Mouse (Mus musculus): Measurements from ENCODE around the gene Bcam. TPM values are rescaled to one million over a fixed set of nuclear protein-coding genes. Genes with fewer than 3 reads are reported as not detected.

Bcam gene
- polyA plus RNA-seq, 1 experiment from 2014 or later: 7.2 TPM

GRCm38 (mm10) chr7:19751070-19751383 is 19.8 kb downstream of the Bcam start:
- H3K4me1 ChIP-seq (replicated peaks): peaks cover 55% of the 10 kb centered on the region
- 23% methylated on average over 4 of the region's 4 CpGs for WGBS (ENCODE audit: insufficient replicate concordance)
- 0 out of 2 replicates have a peak overlapping the region, but pooled peaks have one; percentile 73 for H3K4me3 ChIP-seq (replicated peaks)
- no peaks in the 10 kb centered on the region for H3K27me3 ChIP-seq
- H3K9ac ChIP-seq: 0 out of 2 replicates have a peak overlapping the region, but pooled peaks have one; percentile 27
- H3K4me2 ChIP-seq: peak overlapping the region; percentile 98; the same call in 1 of the 2 replicates
- H3K27ac ChIP-seq: no peak overlapping the region
- H3K9me3 ChIP-seq (replicated peaks): no peaks in the 10 kb centered on the region
- DNase-seq: no peak
- ATAC-seq (ENCODE audit: low read depth): no peak
- no peaks in the 10 kb centered on the region for H3K36me3 ChIP-seq

- H3K4me1 ChIP-seq (replicated peaks): peaks cover 55% of the 10 kb centered on the region
- ATAC-seq (ENCODE audit: low read depth): peak; percentile 73
- H3K9ac ChIP-seq: peak within 1 kb of the TSS; percentile 83
- no peaks in the 10 kb centered on the region for H3K9me3 ChIP-seq (replicated peaks)
- no peaks in the 10 kb centered on the region for H3K36me3 ChIP-seq
- H3K4me3 ChIP-seq (replicated peaks): peak within 1 kb of the TSS; percentile 73
- peak; percentile 80 for DNase-seq
- H3K27ac ChIP-seq: peak within 1 kb of the TSS; percentile 76
- 15% methylated on average over 19 of the region's 19 CpGs for WGBS (ENCODE audit: insufficient replicate concordance)
- no peaks in the 10 kb centered on the region for H3K27me3 ChIP-seq
- peak within 1 kb of the TSS; percentile 98 for H3K4me2 ChIP-seq
These were observed 20.4 kb downstream of the Bcam start, which contains the start of gene Nectin2 for GRCm38 (mm10) chr7:19750217-19751069. Gene Nectin2 (minus strand): TSS chr7:19750483.

- peak; percentile 91 for ATAC-seq (ENCODE audit: low read depth)
- H3K4me2 ChIP-seq: peak overlapping the region; percentile 98
- no peaks in the 10 kb centered on the region for H3K27me3 ChIP-seq
- H3K4me1 ChIP-seq (replicated peaks): peaks cover 64% of the 10 kb centered on the region
- H3K36me3 ChIP-seq: no peaks in the 10 kb centered on the region
- DNase-seq: peak; percentile 94
- H3K27ac ChIP-seq: peak overlapping the region; percentile 76
- H3K9ac ChIP-seq: peak overlapping the region; percentile 83
- H3K4me3 ChIP-seq (replicated peaks): peak overlapping the region; percentile 73
- H3K9me3 ChIP-seq (replicated peaks): no peaks in the 10 kb centered on the region
- under 1% methylated on average over 46 of the region's 46 CpGs for WGBS (ENCODE audit: insufficient replicate concordance)
These were observed 21.2 kb downstream of the Bcam start for GRCm38 (mm10) chr7:19749389-19750216.

GRCm38 (mm10) chr7:19748219-19749195 is 22.3 kb downstream of the Bcam start:
- peak overlapping the region; percentile 73 for H3K4me3 ChIP-seq (replicated peaks)
- H3K27ac ChIP-seq: peak overlapping the region; percentile 76
- H3K4me1 ChIP-seq (replicated peaks): peaks cover 69% of the 10 kb centered on the region
- no peaks in the 10 kb centered on the region for H3K27me3 ChIP-seq
- no peak for ATAC-seq (ENCODE audit: low read depth)
- peak overlapping the region; percentile 98 for H3K4me2 ChIP-seq
- WGBS (ENCODE audit: insufficient replicate concordance): 1% methylated on average over 31 of the region's 32 CpGs
- no peaks in the 10 kb centered on the region for H3K9me3 ChIP-seq (replicated peaks)
- H3K36me3 ChIP-seq: no peaks in the 10 kb centered on the region
- peak overlapping the region; percentile 83 for H3K9ac ChIP-seq
- DNase-seq: no peak

- Histone ChIP-seq H3K4me1 (replicated peaks) (peaks cover 76% of the 10 kb centered on the region), H3K4me3 (replicated peaks) (peak overlapping the region; percentile 73), H3K4me2 (peak overlapping the region; percentile 98), H3K27me3 (no peaks in the 10 kb centered on the region), H3K9me3 (replicated peaks) (no peaks in the 10 kb centered on the region), H3K27ac (peak overlapping the region; percentile 36), H3K9ac (peak overlapping the region; percentile 83), H3K36me3 (0 out of 2 replicates have a peak, but pooled peaks cover 3% of the 10 kb centered on the region)
- ATAC-seq (ENCODE audit: low read depth) (no peak), DNase-seq (no peak)
- 7% methylated on average over 25 of the region's 25 CpGs for WGBS (ENCODE audit: insufficient replicate concordance)
These were observed 23.2 kb downstream of the Bcam start for GRCm38 (mm10) chr7:19747420-19748218.

GRCm38 (mm10) chr7:19746426-19747201 is 24.2 kb downstream of the Bcam start:
- peak overlapping the region; percentile 34 for H3K27ac ChIP-seq
- WGBS (ENCODE audit: insufficient replicate concordance): 44% methylated on average over 6 of the region's 6 CpGs
- DNase-seq: no peak

GRCm38 (mm10) chr7:19745971-19746370 is 24.8 kb downstream of the Bcam start:
- H3K9me3 ChIP-seq (replicated peaks): no peaks in the 10 kb centered on the region
- H3K4me2 ChIP-seq: no peak overlapping the region
- ATAC-seq (ENCODE audit: low read depth) (no peak), DNase-seq (no peak)
- 67% methylated on average over 9 of the region's 10 CpGs for whole genome bisulfite sequencing (ENCODE audit: insufficient replicate concordance)
- peaks cover 90% of the 10 kb centered on the region for H3K4me1 ChIP-seq (replicated peaks)
- no peak overlapping the region for H3K4me3 ChIP-seq (replicated peaks)
- H3K27ac ChIP-seq: no peak overlapping the region
- no peak overlapping the region for H3K9ac ChIP-seq
- 0 out of 2 replicates have a peak, but pooled peaks cover 3% of the 10 kb centered on the region for H3K36me3 ChIP-seq
- H3K27me3 ChIP-seq: no peaks in the 10 kb centered on the region

More at GRCm38 (mm10) chr7:19746426-19747201, 24.2 kb downstream of the Bcam start:
- no peaks in the 10 kb centered on the region for H3K27me3 ChIP-seq
- H3K4me2 ChIP-seq: peak overlapping the region; percentile 98
- H3K9ac ChIP-seq: 0 out of 2 replicates have a peak overlapping the region, but pooled peaks have one; percentile 13
- no peak overlapping the region for H3K4me3 ChIP-seq (replicated peaks)
- H3K36me3 ChIP-seq: 0 out of 2 replicates have a peak, but pooled peaks cover 3% of the 10 kb centered on the region
- no peak for ATAC-seq (ENCODE audit: low read depth)
- no peaks in the 10 kb centered on the region for H3K9me3 ChIP-seq (replicated peaks)
- peaks cover 87% of the 10 kb centered on the region for H3K4me1 ChIP-seq (replicated peaks)

GRCm38 (mm10) chr7:19744590-19745385 is 26.0 kb downstream of the Bcam start:
- no peaks in the 10 kb centered on the region for H3K27me3 ChIP-seq
- H3K9me3 ChIP-seq (replicated peaks): no peaks in the 10 kb centered on the region
- 46% methylated on average over 14 of the region's 14 CpGs for WGBS (ENCODE audit: insufficient replicate concordance)
- ATAC-seq (ENCODE audit: low read depth) (no peak), DNase-seq (no peak)
- H3K4me1 ChIP-seq (replicated peaks): peaks cover 86% of the 10 kb centered on the region
- H3K4me2 ChIP-seq: no peak overlapping the region
- 0 out of 2 replicates have a peak, but pooled peaks cover 6% of the 10 kb centered on the region for H3K36me3 ChIP-seq
- no peak overlapping the region; the same call in 1 of the 2 replicates for H3K27ac ChIP-seq
- H3K4me3 ChIP-seq (replicated peaks): no peak overlapping the region
- H3K9ac ChIP-seq: no peak overlapping the region

GRCm38 (mm10) chr7:19743791-19744190 is 27.0 kb downstream of the Bcam start:
- WGBS (ENCODE audit: insufficient replicate concordance): 66% methylated on average over 6 of the region's 6 CpGs
- no peak overlapping the region for H3K27ac ChIP-seq

More at GRCm38 (mm10) chr7:19743791-19744190, 27.0 kb downstream of the Bcam start:
- no peak for DNase-seq
- H3K27me3 ChIP-seq: no peaks in the 10 kb centered on the region
- H3K9me3 ChIP-seq (replicated peaks): no peaks in the 10 kb centered on the region
- ATAC-seq (ENCODE audit: low read depth): no peak
- peaks cover 76% of the 10 kb centered on the region for H3K4me1 ChIP-seq (replicated peaks)
- H3K4me2 ChIP-seq: no peak overlapping the region
- no peak overlapping the region for H3K9ac ChIP-seq
- 0 out of 2 replicates have a peak, but pooled peaks cover 6% of the 10 kb centered on the region for H3K36me3 ChIP-seq
- H3K4me3 ChIP-seq (replicated peaks): no peak overlapping the region

All from liver, embryonic 13.5 days (tissue).